Mouse (Mus musculus) urinary bladder, adult 18-20 months (tissue): ENCODE measurements around the gene 1700028P14Rik.
"Not testable (repeated sequence)": the region's sequence is repeated elsewhere in the genome, so short reads cannot be mapped to it uniquely, and the experiment has no call there.

Experiments
- DNase-seq, 2 experiments: peaks; one replicate each; pipeline ENCODE4 v3.0.0; 2022; ENCODE audit warnings: low spot score in 2 of 2, mixed read lengths in 2 of 2

The 1700028P14Rik gene

GRCm38 (mm10) chr19:23652644-23653043 is at the start of gene 1700028P14Rik:
Gene 1700028P14Rik (minus strand): TSS chr19:23652812.
- DNase-seq, result peak; percentile 3 to 11

- no peak for DNase-seq
Observed at GRCm38 (mm10) chr19:23699131-23699530, 46.5 kb upstream of the 1700028P14Rik start.

- DNase-seq, result peak in 1 of 2 experiments; percentile 25
Observed at GRCm38 (mm10) chr19:23698366-23698765, 45.8 kb upstream of the 1700028P14Rik start.

- DNase-seq, result no peak
Observed at GRCm38 (mm10) chr19:23697861-23698260, 45.2 kb upstream of the 1700028P14Rik start.

GRCm38 (mm10) chr19:23694344-23694743 is 41.7 kb upstream of the 1700028P14Rik start:
- DNase-seq, result peak in 1 of 2 experiments; percentile 36

- no peak for DNase-seq
Observed at GRCm38 (mm10) chr19:23688421-23688946, 35.9 kb upstream of the 1700028P14Rik start.

- peak; percentile 86 to 92 for DNase-seq
Observed at GRCm38 (mm10) chr19:23687296-23688021, 34.8 kb upstream of the 1700028P14Rik start, which contains the start of gene Ptar1. Gene Ptar1 (plus strand): TSS chr19:23687429.

- DNase-seq, result no peak
Observed at GRCm38 (mm10) chr19:23686962-23687295, 34.3 kb upstream of the 1700028P14Rik start.

- DNase-seq, result not testable (repeated sequence)
Observed at GRCm38 (mm10) chr19:23675656-23676055, 23.0 kb upstream of the 1700028P14Rik start.

- DNase-seq, result no peak
Observed at GRCm38 (mm10) chr19:23673021-23673420, 20.4 kb upstream of the 1700028P14Rik start.

GRCm38 (mm10) chr19:23668142-23668655 is 15.6 kb upstream of the 1700028P14Rik start:
- DNase-seq, result no peak

- no peak for DNase-seq
Observed at GRCm38 (mm10) chr19:23664083-23664482, 11.5 kb upstream of the 1700028P14Rik start.

GRCm38 (mm10) chr19:23658350-23658749 is 5.7 kb upstream of the 1700028P14Rik start:
- DNase-seq, result no peak

- no peak for DNase-seq
Observed at GRCm38 (mm10) chr19:23657261-23657932, 4.8 kb upstream of the 1700028P14Rik start.

- no peak for DNase-seq
Observed at GRCm38 (mm10) chr19:23653154-23653553, 542 bp upstream of the 1700028P14Rik start.

GRCm38 (mm10) chr19:23647308-23647707 is 5.3 kb downstream of the 1700028P14Rik start:
- no peak for DNase-seq

- no peak for DNase-seq
Observed at GRCm38 (mm10) chr19:23645347-23645746, 7.3 kb downstream of the 1700028P14Rik start.

- no peak for DNase-seq
Observed at GRCm38 (mm10) chr19:23643819-23644218, 8.8 kb downstream of the 1700028P14Rik start.

GRCm38 (mm10) chr19:23636786-23637185 is 15.8 kb downstream of the 1700028P14Rik start:
- DNase-seq, result no peak

GRCm38 (mm10) chr19:23631611-23632492 is 20.8 kb downstream of the 1700028P14Rik start:
- no peak for DNase-seq

GRCm38 (mm10) chr19:23614268-23614667 is 38.3 kb downstream of the 1700028P14Rik start:
- no peak for DNase-seq

GRCm38 (mm10) chr19:23609724-23610123 is 42.9 kb downstream of the 1700028P14Rik start:
- no peak for DNase-seq
